Mouse (Mus musculus) olfactory bulb, adult 2 months (tissue): ENCODE data around the gene Id3. TPM values are rescaled to one million over a fixed set of nuclear protein-coding genes. Genes with fewer than 3 reads are reported as not detected.

ENCODE experiments used
- H3K27ac ChIP-seq: fragments of 200-500 bp; 2 replicates; pipeline ENCODE4 v1.5.1; 2012; ENCODE audit warnings: low read depth, low read length; ENCODE audit not compliant: insufficient read depth
- H3K4me1 ChIP-seq: fragments of 200-500 bp; 2 replicates; pipeline ENCODE4 v1.6.1; 2012; ENCODE audit warnings: low read length; ENCODE audit not compliant: control insufficient read depth, insufficient read depth
- H3K4me3 ChIP-seq: fragments of 200-500 bp; 2 replicates; pipeline ENCODE4 v1.5.1; 2012; ENCODE audit warnings: mild to moderate bottlenecking, low read depth, low read length, moderate library complexity; ENCODE audit not compliant: insufficient read depth
- CTCF ChIP-seq: fragments of 200-500 bp; IDR thresholded peaks from 2 replicates; pipeline ENCODE4 v1.5.1; 2012; ENCODE audit warnings: low read depth, mild to moderate bottlenecking, low read length, moderate library complexity; ENCODE audit not compliant: insufficient read depth
- POLR2A ChIP-seq: fragments of 200-500 bp; IDR thresholded peaks from 2 replicates; pipeline ENCODE4 v1.6.1; 2012; ENCODE audit warnings: mild to moderate bottlenecking, low read depth, low read length, moderate library complexity; ENCODE audit not compliant: insufficient read depth
- WGBS: fragments of 180-500 bp; shearing (Covaris S2); methylation state at CpG from one replicate; pipeline ENCODE4 v1.1.7; 2018; 5-methylcytosine and 5-hydroxymethylcytosine counted together
- polyA plus RNA-seq: library from polyadenylated mRNA; stranded (reverse); fragments of >200 nt; gene quantifications from 2 replicates; pipeline ENCODE4 v1.2.4, GENCODE M21; 2012; ENCODE audit warnings: low replicate concordance; ENCODE audit not compliant: missing spikeins, insufficient read depth, insufficient read length

Id3 gene
- polyA plus RNA-seq, 1 experiment = not detected

DNA sequence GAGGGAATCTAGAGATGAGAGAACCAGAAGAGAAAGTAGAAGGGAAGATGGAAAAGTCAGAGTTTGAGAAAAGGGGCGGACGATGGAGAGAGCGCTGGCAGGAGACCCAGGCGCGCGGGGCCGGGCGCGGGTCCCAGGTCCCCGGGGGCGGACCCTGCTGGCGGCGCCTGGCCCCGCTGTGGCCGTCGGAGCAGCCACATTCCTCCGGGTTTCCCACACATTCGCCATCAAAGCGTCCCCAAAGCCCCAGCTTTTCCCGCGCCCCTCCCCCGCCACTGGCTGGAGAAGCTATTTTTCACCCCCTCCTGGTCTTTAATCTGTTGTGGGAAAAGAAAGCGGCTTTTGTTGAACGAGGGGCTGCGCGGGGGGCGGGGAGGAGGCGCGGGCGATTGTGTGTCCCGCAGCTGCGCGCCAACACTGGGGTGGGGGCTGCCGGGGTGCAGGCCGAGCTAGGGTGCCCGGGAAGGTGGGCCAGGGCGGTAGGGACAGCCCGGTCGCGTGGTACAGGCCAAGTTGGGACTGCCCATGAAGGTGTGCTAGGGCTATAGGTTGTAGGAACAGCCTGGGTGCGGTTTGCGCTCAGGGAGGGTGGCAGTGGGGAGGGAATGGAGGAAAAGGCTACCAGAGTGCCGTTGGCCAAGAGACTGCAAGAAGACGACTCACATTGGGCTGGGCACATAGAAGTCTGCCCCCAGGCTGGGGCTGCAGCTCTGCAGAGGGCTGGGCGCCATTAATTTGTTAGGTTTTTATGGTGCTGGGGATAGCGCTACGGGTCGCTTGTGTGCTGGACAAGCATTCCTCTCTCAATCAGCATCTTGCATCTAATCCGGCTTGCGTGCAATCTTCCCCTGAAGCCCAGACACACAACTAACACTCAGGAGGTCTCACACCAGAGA, 8.1 kb upstream of the Id3 start:
- no peak for TF ChIP-seq CTCF
- TF ChIP-seq POLR2A = no peak
- H3K4me1 ChIP-seq = peaks cover 12% of the 10 kb centered on the region
- H3K4me3 ChIP-seq = peak overlapping the region; percentile 37
- 12% methylated on average over 50 of the region's 50 CpGs for WGBS
- peak overlapping the region; percentile 47 for H3K27ac ChIP-seq

DNA sequence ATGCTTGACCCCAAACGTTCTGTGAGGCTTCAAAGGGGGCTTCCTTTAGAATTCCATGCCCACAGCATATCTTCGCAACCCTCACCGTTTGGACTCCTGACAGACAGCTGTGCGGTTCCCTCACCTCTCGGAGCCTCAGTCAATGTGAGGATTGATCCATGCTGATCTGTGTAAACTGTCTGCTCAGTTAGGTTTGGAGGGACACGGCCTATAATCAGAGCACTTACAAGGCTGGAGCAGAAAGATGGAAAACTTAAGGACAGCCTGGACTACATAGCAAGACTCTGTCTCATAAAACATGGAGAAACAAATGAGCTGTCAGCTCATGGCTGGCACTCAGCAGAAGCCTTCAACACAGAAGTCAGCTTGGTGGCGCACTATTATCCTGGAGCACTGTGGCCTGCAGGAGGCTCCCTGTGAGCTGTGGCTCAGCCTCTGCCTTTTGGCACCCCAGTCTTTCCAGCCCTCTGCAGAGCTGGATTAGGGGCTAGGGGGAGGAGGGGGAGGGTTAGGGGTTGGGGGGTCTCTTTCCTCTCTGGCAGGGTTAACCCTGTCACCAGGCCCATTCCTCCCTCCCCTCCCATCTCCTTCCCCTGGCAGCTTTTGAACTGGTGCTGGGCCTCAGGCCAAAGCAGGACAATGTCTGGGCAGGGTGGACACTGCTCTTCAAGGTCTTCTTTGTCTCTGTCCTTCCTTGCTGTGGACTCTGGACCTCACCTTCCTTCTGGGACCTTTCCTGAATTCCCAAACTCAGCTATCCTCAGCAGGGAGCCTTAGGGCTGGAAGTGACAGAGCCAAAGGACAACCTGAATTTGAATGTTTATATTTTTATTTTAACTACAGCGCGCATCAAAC, 7.2 kb upstream of the Id3 start:
- WGBS = 70% methylated on average over 9 of the region's 9 CpGs
- no peak for TF ChIP-seq CTCF
- no peak for TF ChIP-seq POLR2A
- Histone ChIP-seq H3K4me1 (peaks cover 17% of the 10 kb centered on the region), H3K27ac (peak overlapping the region; percentile 47; the same call in 1 of the 2 replicates), H3K4me3 (no peak overlapping the region)

DNA sequence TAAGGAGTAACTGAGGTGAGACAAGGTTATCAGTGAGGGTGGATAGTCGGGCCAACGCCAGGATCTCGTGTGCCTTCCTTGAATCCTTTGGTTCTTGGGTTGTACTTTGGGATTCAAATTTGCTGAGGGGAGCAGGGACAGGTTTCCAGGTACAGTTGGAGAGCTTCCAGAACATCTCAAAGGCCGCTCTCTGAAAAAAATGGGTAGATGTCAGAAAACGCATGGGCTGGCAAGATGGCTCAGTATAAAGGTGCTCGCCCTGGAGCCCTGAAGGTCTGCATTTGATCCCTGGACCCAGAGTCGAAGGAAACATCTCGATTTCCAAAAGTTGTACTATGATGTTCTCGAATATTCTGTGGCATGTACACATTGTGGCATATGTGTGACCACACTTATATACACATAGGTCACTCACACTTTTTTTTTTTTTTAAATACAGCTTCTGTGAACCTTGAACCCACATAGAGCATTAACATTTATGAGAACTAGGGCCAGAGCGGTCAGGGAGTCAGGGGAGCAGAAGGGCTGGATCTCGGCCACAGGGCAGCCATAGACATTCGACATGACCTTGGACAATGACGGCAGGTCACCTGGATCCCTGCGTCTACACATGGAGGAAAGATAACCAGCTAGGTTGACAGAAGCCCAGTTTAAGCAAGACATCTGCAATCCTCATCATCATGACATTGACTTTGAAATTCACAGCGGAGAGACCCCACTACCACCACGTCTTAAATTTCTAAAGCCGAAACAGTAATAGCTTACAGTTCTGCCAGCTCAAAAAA, 3.8 kb upstream of the Id3 start:
- Histone ChIP-seq H3K27ac (peak overlapping the region; percentile 24; the same call in 1 of the 2 replicates), H3K4me3 (no peak overlapping the region), H3K4me1 (peaks cover 24% of the 10 kb centered on the region)
- TF ChIP-seq POLR2A = no peak
- WGBS = 69% methylated on average over 17 of the region's 17 CpGs

DNA sequence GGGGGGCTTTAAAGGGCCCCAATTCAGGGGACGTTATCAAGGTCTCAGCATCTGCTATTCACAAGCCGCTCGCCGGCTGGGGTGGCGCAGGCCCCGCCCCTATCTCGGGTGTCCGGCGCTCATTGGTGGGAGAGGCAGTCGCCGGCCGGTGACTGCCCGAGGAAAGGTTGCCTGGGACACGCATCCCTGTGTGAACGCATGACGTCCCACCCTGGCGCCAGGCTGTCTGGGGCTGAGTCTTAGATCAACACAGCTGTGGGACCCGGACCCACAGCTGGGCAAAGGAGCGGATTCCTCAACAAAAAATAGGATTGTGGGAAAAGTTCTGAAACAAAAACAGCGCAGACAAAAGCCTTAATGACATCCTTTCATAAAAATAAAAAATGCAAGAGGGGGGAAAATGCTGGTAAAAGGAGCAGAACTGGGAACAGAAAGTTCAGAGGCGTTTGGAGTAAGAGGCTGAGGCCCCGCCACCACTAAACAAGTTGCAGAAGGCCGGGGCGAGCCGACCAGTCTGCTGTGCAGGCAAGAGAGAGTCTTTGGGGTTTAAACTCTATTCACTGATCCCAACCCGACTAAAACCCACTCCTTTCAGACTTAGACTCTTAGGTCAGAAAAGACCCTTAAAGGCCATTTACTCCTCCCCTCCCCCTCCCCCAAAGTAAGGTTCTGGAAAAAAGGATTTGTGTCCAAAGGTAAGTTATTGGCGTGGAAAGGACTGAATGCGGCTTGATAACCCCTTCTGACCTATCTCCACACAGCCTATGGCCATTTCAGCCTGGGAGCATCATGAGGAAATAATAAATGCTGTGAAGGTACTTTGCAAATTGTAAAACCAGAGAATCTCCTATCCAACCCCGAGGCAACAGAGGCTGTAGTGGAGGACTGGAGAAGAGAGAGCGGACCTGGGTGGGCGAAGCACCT, 2.7 kb upstream of the Id3 start:
- TF ChIP-seq CTCF = no peak
- no peak for TF ChIP-seq POLR2A
- H3K4me3 ChIP-seq = peak overlapping the region; percentile 29
- H3K4me1 ChIP-seq = peaks cover 23% of the 10 kb centered on the region
- H3K27ac ChIP-seq = peak overlapping the region; percentile 56
- 17% methylated on average over 31 of the region's 31 CpGs for WGBS

DNA sequence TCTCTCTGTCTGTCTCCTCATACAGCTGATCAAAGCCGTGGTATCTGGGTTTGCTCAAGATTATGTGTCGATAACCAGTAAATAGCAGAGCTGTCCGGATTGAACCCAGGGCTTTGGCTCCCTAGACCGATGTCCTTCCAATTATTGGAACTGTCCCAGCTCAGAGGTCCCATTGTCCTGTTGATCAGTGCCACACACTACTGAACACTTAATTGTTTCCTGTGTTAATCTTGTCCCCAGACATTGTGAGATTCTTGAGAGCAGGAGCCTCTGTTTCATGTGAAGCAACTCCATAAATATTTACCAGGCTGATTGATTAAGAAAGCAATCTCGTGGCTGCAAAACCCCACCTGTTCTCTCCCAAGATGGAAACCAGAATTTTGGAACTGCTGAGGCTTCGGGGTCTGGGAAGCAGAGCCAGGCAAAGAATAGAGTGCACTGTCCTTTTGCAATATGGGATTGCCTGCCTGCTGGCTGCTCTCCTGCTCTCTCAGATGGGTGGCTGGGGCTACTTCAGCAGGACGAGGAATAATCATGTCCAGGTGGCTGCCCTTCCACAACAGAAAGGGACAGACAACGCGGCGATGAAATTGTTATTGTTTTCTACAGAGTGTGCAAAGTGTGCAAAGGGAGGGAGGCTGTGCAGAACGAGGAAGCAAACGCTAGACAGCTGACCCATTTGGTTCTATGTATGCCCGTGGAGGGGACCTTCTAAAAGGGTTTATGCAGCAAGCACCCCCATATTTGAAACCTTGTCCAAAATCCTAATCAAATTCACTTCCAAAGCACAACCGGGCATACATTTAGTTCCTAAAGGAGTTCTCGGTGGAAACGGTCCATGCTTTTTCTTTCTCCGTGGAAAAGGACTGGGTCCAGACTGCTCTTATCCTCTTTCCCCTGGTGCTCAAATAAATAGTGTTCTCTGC, 767 bp upstream of the Id3 start:
- 57% methylated on average over 17 of the region's 17 CpGs for WGBS
- Histone ChIP-seq H3K27ac (peak overlapping the region; percentile 54), H3K4me1 (peaks cover 22% of the 10 kb centered on the region), H3K4me3 (no peak overlapping the region)
- TF ChIP-seq POLR2A (no peak), CTCF (no peak)

DNA sequence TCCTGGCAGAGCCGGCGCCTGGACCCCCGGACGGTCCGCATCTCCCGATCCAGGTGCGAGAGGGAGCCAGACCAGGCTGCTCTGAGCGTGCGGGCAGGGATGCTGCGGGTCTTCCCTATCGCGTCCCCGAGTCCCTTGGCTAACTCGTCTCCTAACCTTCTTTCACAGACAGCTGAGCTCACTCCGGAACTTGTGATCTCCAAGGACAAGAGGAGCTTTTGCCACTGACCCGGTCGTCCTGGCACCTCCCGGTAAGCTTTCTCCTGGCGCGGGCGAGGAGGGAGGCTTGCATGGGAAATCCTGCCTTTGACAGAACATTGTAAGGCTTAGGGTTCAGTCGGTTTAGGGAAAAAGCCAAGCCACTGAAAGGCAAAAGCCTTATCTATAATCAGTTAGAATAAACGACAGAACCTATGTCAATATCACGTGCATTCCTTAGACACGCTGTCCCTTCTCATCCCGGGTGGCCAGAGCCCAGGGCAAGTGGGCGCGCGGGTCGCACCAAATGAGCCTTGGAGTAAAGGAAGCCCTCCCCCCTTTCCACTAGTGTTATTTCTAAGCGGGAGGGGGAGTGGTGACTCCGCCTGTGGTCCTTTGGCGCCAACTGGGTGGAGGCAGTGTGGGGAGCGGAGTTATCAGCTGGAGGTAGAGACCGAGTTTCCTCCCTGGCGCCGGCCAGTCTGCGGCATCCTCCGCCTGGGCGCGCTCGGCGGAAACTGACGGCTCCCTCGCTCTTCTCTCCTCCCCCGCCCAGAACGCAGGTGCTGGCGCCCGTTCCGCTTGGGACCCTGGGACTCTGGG, 1.0 kb downstream of the Id3 start:
- TF ChIP-seq POLR2A (0 out of 2 replicates have a peak, but pooled peaks have one; percentile 9), CTCF (no peak)

More for the DNA sequence above, 1.0 kb downstream of the Id3 start:
- peak overlapping the region; percentile 63 for H3K4me3 ChIP-seq
- peak overlapping the region; percentile 70 for H3K27ac ChIP-seq
- under 1% methylated on average over 50 of the region's 50 CpGs for WGBS
- H3K4me1 ChIP-seq = peaks cover 33% of the 10 kb centered on the region
